Mouse (Mus musculus): ENCODE results near the gene Tmem138.

DNA sequence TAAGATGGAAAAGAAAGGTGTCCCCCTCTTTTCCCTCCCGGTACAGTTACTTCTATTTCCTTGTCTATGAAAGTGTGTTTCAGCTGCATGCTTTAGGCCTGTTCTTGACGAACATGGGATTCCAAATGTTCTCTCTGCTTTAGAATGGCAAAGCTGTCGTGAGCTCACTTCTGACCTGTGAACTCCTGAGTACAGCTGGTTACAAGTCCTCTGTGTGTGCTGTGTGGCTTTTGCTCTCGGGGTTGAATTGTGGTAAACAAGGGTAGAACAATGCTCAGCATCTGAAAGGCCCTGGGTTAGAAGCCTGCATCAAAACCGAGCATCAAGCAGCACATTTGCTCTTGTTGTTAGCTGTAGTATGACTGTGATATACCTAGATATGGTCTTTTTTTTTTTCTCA, 14.8 kb downstream of the Tmem138 start:
- TF ChIP-seq CTCF (IDR thresholded peaks at IDR 0.05; ENCODE audit: low read depth, low read length) (no peak), POLR2A (IDR thresholded peaks at IDR 0.05; ENCODE audit: borderline replicate concordance, low read depth, low read length) (no peak)

All from bone marrow macrophage, adult 2 months (primary cell).